Mouse (Mus musculus) hematopoietic multipotent progenitor cell, adult 10-12 weeks (in vitro differentiated cells): ENCODE results near the gene Gm10024. TPM values are rescaled to one million over a fixed set of nuclear protein-coding genes. Genes with fewer than 3 reads are reported as not detected.

ENCODE experiments used
- polyA plus RNA-seq: library from polyadenylated mRNA; stranded (reverse); fragments of >175 nt; gene quantifications from 2 replicates; pipeline ENCODE4 v1.2.3, GENCODE M21; 2012; ENCODE audit warnings: low replicate concordance

Gm10024 gene
- polyA plus RNA-seq = not detected in 2 replicates

GRCm38 (mm10) chr10:77711157-77711556, at the start of gene Gm10024:
Gene Gm10024 (plus strand): TSS chr10:77711457.

GRCm38 (mm10) chr10:77685895-77686664, 25.2 kb upstream of the Gm10024 start, which contains the start of gene Tspear:
Gene Tspear (plus strand): TSS chr10:77686569.

GRCm38 (mm10) chr10:77690356-77690807, 20.9 kb upstream of the Gm10024 start, which contains the start of gene Gm19402:
Gene Gm19402 (minus strand): TSS chr10:77690757.

DNA sequence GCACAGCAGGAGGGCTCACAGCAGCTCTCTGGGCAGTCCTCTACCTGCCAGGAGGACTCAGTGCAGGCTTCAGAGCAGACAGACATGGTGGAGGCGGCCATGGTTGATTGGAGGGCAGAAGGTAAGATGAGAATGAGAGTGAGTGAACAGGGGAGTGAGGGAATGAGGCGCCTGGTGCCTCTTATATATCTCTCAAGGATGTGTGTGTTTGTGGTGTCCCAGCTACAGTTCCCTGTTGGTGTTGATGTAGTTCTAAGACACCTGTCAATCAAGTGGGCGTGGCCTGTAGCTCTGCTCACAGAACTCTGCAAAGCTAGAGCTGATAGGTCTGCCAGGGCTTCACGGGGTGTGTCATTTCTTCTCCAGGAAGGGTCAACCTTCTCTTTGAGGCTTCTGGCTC, 14.1 kb upstream of the Gm10024 start, which contains the start of gene Gm9508:
Gene Gm9508 (minus strand): TSS at position 101 of the 400 bp plus-strand sequence.

GRCm38 (mm10) chr10:77706326-77706725, 4.9 kb upstream of the Gm10024 start, which contains the start of gene Gm10272:
Gene Gm10272 (plus strand): TSS chr10:77706626.

DNA sequence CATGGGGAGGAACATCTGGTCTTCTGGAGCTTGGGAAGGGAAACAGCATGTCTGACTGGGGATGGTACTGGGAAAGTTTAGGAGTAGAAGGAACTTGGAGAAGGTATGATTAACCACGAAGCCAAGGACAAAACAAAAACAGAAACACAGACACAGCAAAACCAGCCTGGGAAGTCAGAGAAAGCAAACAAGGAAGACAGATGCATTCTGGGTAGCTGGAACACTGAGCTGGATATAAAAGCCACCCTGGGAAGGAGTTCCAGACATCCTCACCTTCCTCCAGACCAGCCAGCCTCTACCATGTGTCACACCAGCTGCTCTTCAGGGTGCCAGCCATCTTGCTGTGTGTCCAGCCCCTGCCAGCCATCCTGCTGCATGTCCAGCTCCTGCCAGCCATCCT, 4.2 kb downstream of the Gm10024 start, which contains the start of gene Gm10142:
Gene Gm10142 (plus strand): TSS at position 301 of the 400 bp plus-strand sequence.

GRCm38 (mm10) chr10:77720299-77720698, 9.0 kb downstream of the Gm10024 start, which contains the start of gene Krtap12-1:
Gene Krtap12-1 (plus strand): TSS chr10:77720599.

DNA sequence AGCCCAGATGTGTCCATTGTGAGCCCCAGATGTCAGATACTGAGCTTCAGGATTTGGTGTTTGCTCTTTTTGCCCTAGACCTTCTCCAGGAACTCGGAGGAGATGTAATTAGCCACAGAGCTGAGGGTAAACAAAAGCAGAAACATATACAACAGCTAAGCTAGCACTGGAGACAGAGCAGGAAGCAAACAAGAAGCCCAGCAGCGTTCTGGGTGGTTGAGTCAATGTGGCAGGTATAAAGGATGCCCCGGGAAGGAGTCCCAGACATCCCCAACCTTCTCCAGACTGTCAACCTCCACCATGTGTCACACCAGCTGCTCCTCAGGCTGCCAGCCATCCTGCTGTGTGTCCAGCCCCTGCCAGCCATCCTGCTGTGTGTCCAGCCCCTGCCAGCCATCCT, 14.9 kb downstream of the Gm10024 start, which contains the start of gene Gm10100:
Gene Gm10100 (plus strand): TSS at position 301 of the 400 bp plus-strand sequence.

GRCm38 (mm10) chr10:77741924-77742688, 30.8 kb downstream of the Gm10024 start, which contains the start of gene Gm18596:
Gene Gm18596 (minus strand): TSS chr10:77742638.

DNA sequence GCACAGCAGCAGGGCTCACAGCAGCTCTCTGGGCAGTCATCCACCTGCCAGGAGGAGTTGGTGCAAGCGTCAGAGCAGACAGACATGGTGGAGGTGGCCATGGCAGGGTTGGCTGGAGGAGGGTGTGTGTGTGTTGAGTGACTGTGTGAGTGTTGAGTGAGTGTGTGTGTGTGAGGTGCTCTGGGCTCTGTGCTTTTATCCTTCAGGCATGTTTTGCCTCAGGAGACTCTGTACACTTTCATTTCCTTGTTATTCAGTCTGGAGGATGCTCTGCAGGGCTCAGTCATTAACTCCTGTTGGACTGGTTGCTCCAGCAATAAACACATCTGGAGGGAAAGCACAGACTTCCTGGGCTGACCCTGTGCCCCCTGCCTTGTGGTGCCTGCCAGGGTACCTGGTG, 40.0 kb downstream of the Gm10024 start, which contains the start of gene Gm9736:
Gene Gm9736 (minus strand): TSS at position 101 of the 400 bp plus-strand sequence.

GRCm38 (mm10) chr10:77759582-77759981, 48.3 kb downstream of the Gm10024 start, which contains the start of gene Gm3233:
Gene Gm3233 (minus strand): TSS chr10:77759682.

Other genes starting within 250 kb of the Gm10024 start
- 56.9 and 130 TPM in 2 replicates for gene Fam207a, start 195.7 kb upstream of the Gm10024 start, polyA plus RNA-seq
- gene Itgb2, start 181.2 kb upstream of the Gm10024 start, polyA plus RNA-seq = 51.4 and 121 TPM in 2 replicates
- gene Pttg1ip, start 129.7 kb upstream of the Gm10024 start, polyA plus RNA-seq = 59.7 and 100 TPM in 2 replicates
- 41.8 and 68.8 TPM in 2 replicates for gene Sumo3, start 105.4 kb upstream of the Gm10024 start, polyA plus RNA-seq
- gene Gm49325, start 105.3 kb upstream of the Gm10024 start, polyA plus RNA-seq = not detected in 2 replicates
- gene Ube2g2, start 89.2 kb upstream of the Gm10024 start, polyA plus RNA-seq = 22.2 and 40.4 TPM in 2 replicates
- gene Tspear, start 24.9 kb upstream of the Gm10024 start, polyA plus RNA-seq = 0.80 and 1.4 TPM in 2 replicates
- gene Gm19402, start 20.7 kb upstream of the Gm10024 start, polyA plus RNA-seq = not detected in 2 replicates
- not detected in 2 replicates for gene Gm9508, start 14.2 kb upstream of the Gm10024 start, polyA plus RNA-seq
- gene Gm10272, start 4.8 kb upstream of the Gm10024 start, polyA plus RNA-seq = not detected in 2 replicates
- not detected in 2 replicates for gene Gm10142, start 4.3 kb downstream of the Gm10024 start, polyA plus RNA-seq
- not detected in 2 replicates for gene Krtap12-1, start 9.1 kb downstream of the Gm10024 start, polyA plus RNA-seq
- not detected in 2 replicates for gene Gm10100, start 15.0 kb downstream of the Gm10024 start, polyA plus RNA-seq
- not detected in 2 replicates for gene Gm18596, start 31.2 kb downstream of the Gm10024 start, polyA plus RNA-seq
- gene Gm9736, start 39.9 kb downstream of the Gm10024 start, polyA plus RNA-seq = not detected in 2 replicates
- not detected in 2 replicates for gene Gm3233, start 48.2 kb downstream of the Gm10024 start, polyA plus RNA-seq
- not detected in 2 replicates for gene Gm3238, start 59.9 kb downstream of the Gm10024 start, polyA plus RNA-seq
- not detected in 2 replicates for gene Gm7138, start 65.5 kb downstream of the Gm10024 start, polyA plus RNA-seq
- gene Gm3250, start 71.1 kb downstream of the Gm10024 start, polyA plus RNA-seq = not detected in 2 replicates
- gene Gm7137, start 76.7 kb downstream of the Gm10024 start, polyA plus RNA-seq = not detected in 2 replicates
- not detected in 2 replicates for gene Gm9639, start 83.6 kb downstream of the Gm10024 start, polyA plus RNA-seq
- not detected in 2 replicates for gene Gm19668, start 87.7 kb downstream of the Gm10024 start, polyA plus RNA-seq
- gene Gm9507, start 100.4 kb downstream of the Gm10024 start, polyA plus RNA-seq = not detected in 2 replicates
- gene Gm2696, start 103.2 kb downstream of the Gm10024 start, polyA plus RNA-seq = not detected in 2 replicates
- not detected in 2 replicates for gene Krtap10-4, start 115.6 kb downstream of the Gm10024 start, polyA plus RNA-seq
- gene Krtap10-10, start 124.5 kb downstream of the Gm10024 start, polyA plus RNA-seq = not detected in 2 replicates
- not detected in 2 replicates for gene Gm36176, start 135.3 kb downstream of the Gm10024 start, polyA plus RNA-seq
- not detected in 2 replicates for gene Gm10318, start 141.4 kb downstream of the Gm10024 start, polyA plus RNA-seq
- not detected in 2 replicates for gene Gm3285, start 150.5 kb downstream of the Gm10024 start, polyA plus RNA-seq
- 0.25 and 0.51 TPM in 2 replicates for gene Lrrc3, start 191.1 kb downstream of the Gm10024 start, polyA plus RNA-seq